Mouse (Mus musculus): Measurements from ENCODE around the gene C1qtnf1. TPM values are rescaled to one million over a fixed set of nuclear protein-coding genes. Genes with fewer than 3 reads are reported as not detected.

Gene C1qtnf1
- polyA plus RNA-seq, 1 experiment: 24.2 TPM

GRCm38 (mm10) chr11:118399891-118400565 is 28.0 kb upstream of the C1qtnf1 start:
- no peak for TF ChIP-seq CTCF (conservative IDR thresholded peaks at IDR 0.05; ENCODE audit: insufficient read depth, insufficient read length, low read depth, low read length)
- no peak for TF ChIP-seq POLR2A (IDR thresholded peaks at IDR 0.05; ENCODE audit: low read depth, low read length)
- Histone ChIP-seq H3K27ac (ENCODE audit: insufficient read depth, low read depth, low read length) (0 out of 2 replicates have a peak overlapping the region, but pooled peaks have one; percentile 2), H3K4me3 (ENCODE audit: insufficient read depth, low read depth, low read length) (peak overlapping the region; percentile 23), H3K27me3 (replicated peaks; ENCODE audit: control insufficient read depth, insufficient read depth, low read length) (no peaks in the 10 kb centered on the region), H3K4me1 (ENCODE audit: control insufficient read depth, insufficient read depth, low read length) (peaks cover 5% of the 10 kb centered on the region), H3K36me3 (ENCODE audit: control insufficient read depth, insufficient read depth, low read length) (no peaks in the 10 kb centered on the region)
- 51% methylated on average over 5 of the region's 5 CpGs for WGBS
- DNase-seq: no peak

GRCm38 (mm10) chr11:118400566-118400936 is 27.5 kb upstream of the C1qtnf1 start:
- Histone ChIP-seq H3K27ac (ENCODE audit: insufficient read depth, low read depth, low read length) (peak overlapping the region; percentile 69; the same call in 1 of the 2 replicates), H3K4me1 (ENCODE audit: control insufficient read depth, insufficient read depth, low read length) (peaks cover 5% of the 10 kb centered on the region), H3K27me3 (replicated peaks; ENCODE audit: control insufficient read depth, insufficient read depth, low read length) (no peaks in the 10 kb centered on the region), H3K4me3 (ENCODE audit: insufficient read depth, low read depth, low read length) (peak overlapping the region; percentile 23), H3K36me3 (ENCODE audit: control insufficient read depth, insufficient read depth, low read length) (no peaks in the 10 kb centered on the region)
- DNase-seq: peak; percentile 53
- WGBS: 24% methylated on average over 6 of the region's 6 CpGs
- TF ChIP-seq CTCF (conservative IDR thresholded peaks at IDR 0.05; ENCODE audit: insufficient read depth, insufficient read length, low read depth, low read length): no peak
- no peak for TF ChIP-seq POLR2A (IDR thresholded peaks at IDR 0.05; ENCODE audit: low read depth, low read length)

GRCm38 (mm10) chr11:118401195-118401594 is 26.8 kb upstream of the C1qtnf1 start:
- Histone ChIP-seq H3K36me3 (ENCODE audit: control insufficient read depth, insufficient read depth, low read length) (no peaks in the 10 kb centered on the region), H3K27me3 (replicated peaks; ENCODE audit: control insufficient read depth, insufficient read depth, low read length) (no peaks in the 10 kb centered on the region), H3K4me3 (ENCODE audit: insufficient read depth, low read depth, low read length) (peak overlapping the region; percentile 60), H3K4me1 (ENCODE audit: control insufficient read depth, insufficient read depth, low read length) (peaks cover 7% of the 10 kb centered on the region), H3K27ac (ENCODE audit: insufficient read depth, low read depth, low read length) (peak overlapping the region; percentile 69)
- TF ChIP-seq CTCF (conservative IDR thresholded peaks at IDR 0.05; ENCODE audit: insufficient read depth, insufficient read length, low read depth, low read length) (no peak), POLR2A (IDR thresholded peaks at IDR 0.05; ENCODE audit: low read depth, low read length) (no peak)
- 67% methylated on average over 4 of the region's 4 CpGs for WGBS
- DNase-seq: no peak

- TF ChIP-seq POLR2A (IDR thresholded peaks at IDR 0.05; ENCODE audit: low read depth, low read length) (no peak), CTCF (conservative IDR thresholded peaks at IDR 0.05; ENCODE audit: insufficient read depth, insufficient read length, low read depth, low read length) (peak; percentile 48)
- Histone ChIP-seq H3K4me3 (ENCODE audit: insufficient read depth, low read depth, low read length) (peak within 1 kb of the TSS; percentile 60), H3K4me1 (ENCODE audit: control insufficient read depth, insufficient read depth, low read length) (peaks cover 9% of the 10 kb centered on the region), H3K27me3 (replicated peaks; ENCODE audit: control insufficient read depth, insufficient read depth, low read length) (no peaks in the 10 kb centered on the region), H3K27ac (ENCODE audit: insufficient read depth, low read depth, low read length) (peak within 1 kb of the TSS; percentile 80), H3K36me3 (ENCODE audit: control insufficient read depth, insufficient read depth, low read length) (no peaks in the 10 kb centered on the region)
- 12% methylated on average over 7 of the region's 7 CpGs for WGBS
- DNase-seq: peak; percentile 87
These were observed 26.2 kb upstream of the C1qtnf1 start, which contains the start of gene Lgals3bp for GRCm38 (mm10) chr11:118401760-118402280. Gene Lgals3bp (minus strand): TSS chr11:118402092.

- no peak for DNase-seq
- Histone ChIP-seq H3K4me1 (ENCODE audit: control insufficient read depth, insufficient read depth, low read length) (peaks cover 9% of the 10 kb centered on the region), H3K36me3 (ENCODE audit: control insufficient read depth, insufficient read depth, low read length) (peaks cover 4% of the 10 kb centered on the region; the same call in 1 of the 2 replicates), H3K27ac (ENCODE audit: insufficient read depth, low read depth, low read length) (no peak overlapping the region), H3K4me3 (ENCODE audit: insufficient read depth, low read depth, low read length) (no peak overlapping the region), H3K27me3 (replicated peaks; ENCODE audit: control insufficient read depth, insufficient read depth, low read length) (no peaks in the 10 kb centered on the region)
- 86% methylated on average over 2 of the region's 2 CpGs for WGBS
- TF ChIP-seq POLR2A (IDR thresholded peaks at IDR 0.05; ENCODE audit: low read depth, low read length): no peak
- TF ChIP-seq CTCF (conservative IDR thresholded peaks at IDR 0.05; ENCODE audit: insufficient read depth, insufficient read length, low read depth, low read length): no peak
These were observed 24.8 kb upstream of the C1qtnf1 start for GRCm38 (mm10) chr11:118403183-118403582.

- Histone ChIP-seq H3K27ac (ENCODE audit: insufficient read depth, low read depth, low read length) (no peak overlapping the region), H3K27me3 (replicated peaks; ENCODE audit: control insufficient read depth, insufficient read depth, low read length) (no peaks in the 10 kb centered on the region), H3K4me3 (ENCODE audit: insufficient read depth, low read depth, low read length) (no peak overlapping the region), H3K36me3 (ENCODE audit: control insufficient read depth, insufficient read depth, low read length) (peaks cover 4% of the 10 kb centered on the region; the same call in 1 of the 2 replicates), H3K4me1 (ENCODE audit: control insufficient read depth, insufficient read depth, low read length) (peaks cover 9% of the 10 kb centered on the region)
- 53% methylated on average over 6 of the region's 6 CpGs for WGBS
- DNase-seq: no peak
- no peak for TF ChIP-seq POLR2A (IDR thresholded peaks at IDR 0.05; ENCODE audit: low read depth, low read length)
- TF ChIP-seq CTCF (conservative IDR thresholded peaks at IDR 0.05; ENCODE audit: insufficient read depth, insufficient read length, low read depth, low read length): no peak
These were observed 23.8 kb upstream of the C1qtnf1 start for GRCm38 (mm10) chr11:118403951-118404899.
